Mouse (Mus musculus): ENCODE results near the gene Gpr161. TPM values are rescaled to one million over a fixed set of nuclear protein-coding genes. Genes with fewer than 3 reads are reported as not detected.
"Not testable (repeated sequence)": the region's sequence is repeated elsewhere in the genome, so short reads cannot be mapped to it uniquely, and the experiment has no call there.

Gpr161 gene
- total RNA-seq, 2 experiments from 2014 or later = 4.2 to 5.6 TPM

- no peak for DNase-seq (ENCODE audit: low spot score in 2 of 2)
Observed at GRCm38 (mm10) chr1:165308180-165308579, 12.6 kb downstream of the Gpr161 start.

DNA sequence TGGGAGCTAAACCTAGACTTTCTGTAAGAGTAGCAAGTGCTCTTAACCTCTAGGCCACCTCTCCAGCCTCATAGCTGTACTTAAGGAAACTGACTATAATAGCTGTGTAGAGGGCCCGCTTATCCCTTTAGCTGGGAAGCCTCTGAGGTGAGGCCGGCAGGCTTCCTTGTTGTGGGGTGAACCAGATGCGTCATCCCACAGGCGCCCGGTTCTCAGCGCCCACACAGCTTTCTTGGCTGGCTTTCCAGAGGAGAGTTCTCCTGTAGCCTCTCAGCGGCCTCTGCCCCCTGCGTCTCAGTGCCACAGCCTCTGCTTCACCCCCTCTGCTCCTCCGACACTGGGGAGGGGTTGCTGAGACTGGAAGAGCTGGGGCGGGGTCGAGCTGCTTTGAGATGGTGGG, 20.8 kb downstream of the Gpr161 start:
- DNase-seq (ENCODE audit: low spot score in 2 of 2) = no peak

DNA sequence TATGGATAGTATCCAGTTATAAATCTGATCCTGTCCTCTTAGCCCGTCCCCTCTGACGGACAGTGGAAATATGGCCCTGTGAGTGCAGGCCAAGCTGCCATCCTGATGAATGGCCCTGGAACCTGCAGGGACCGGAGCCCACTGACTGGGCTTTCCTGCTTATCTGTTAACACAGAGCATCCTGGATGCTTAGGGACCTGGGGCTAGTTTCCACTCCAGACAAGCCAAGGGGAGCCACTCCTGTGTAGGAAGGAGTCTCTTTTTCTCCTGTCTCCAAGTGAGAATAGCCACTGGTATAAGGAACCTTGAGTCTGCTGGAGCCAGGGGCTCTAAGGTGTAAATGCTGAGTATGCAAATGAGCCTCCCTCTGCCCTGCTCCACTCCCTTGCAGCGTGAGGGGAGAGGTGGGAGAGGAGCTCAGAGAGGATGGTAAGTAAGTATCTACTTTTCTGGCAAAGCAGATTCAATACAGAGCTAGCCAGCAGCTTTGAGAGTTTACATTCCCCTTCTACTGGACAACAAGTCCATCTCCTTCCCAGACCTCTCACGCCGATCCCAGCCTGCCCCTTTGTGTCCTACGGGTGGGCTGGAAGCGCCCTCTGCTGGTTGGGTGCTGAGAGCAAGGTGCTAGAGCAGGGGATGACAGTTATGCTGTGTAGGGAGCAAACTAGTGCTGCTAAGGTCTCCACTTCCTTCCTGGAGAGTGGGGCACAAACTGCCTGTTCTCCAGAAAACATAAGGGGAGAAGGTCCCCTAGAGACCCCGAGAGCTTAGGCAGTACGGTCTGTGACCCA, 24.7 kb downstream of the Gpr161 start:
- DNase-seq (ENCODE audit: low spot score in 2 of 2) = peak; percentile 44 to 58

- no peak for DNase-seq (ENCODE audit: low spot score in 2 of 2)
Observed at GRCm38 (mm10) chr1:165321393-165321861, 25.8 kb downstream of the Gpr161 start.

DNA sequence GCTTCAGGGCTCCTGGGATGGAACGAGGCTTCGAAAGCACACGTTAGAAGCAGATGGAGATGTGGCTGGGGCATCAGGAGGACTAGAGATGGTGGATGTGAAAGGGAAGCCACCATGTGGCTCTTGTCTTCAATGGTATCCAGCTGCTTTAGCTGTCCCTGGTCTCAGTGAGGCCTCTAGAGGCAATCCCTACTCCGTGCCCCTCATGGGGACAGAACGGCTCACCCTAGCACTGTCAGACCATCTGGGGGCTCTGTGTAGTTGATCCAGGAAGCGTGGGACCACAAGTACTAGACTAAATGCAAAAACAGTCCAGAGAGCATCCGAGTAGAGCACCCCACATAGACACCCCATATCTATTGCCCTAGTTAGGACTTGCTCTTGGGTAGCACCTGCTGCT, 26.3 kb downstream of the Gpr161 start:
- DNase-seq (ENCODE audit: low spot score in 2 of 2) = no peak

- DNase-seq (ENCODE audit: low spot score in 2 of 2) = no peak
Observed at GRCm38 (mm10) chr1:165322934-165323333, 27.3 kb downstream of the Gpr161 start.

- no peak for DNase-seq (ENCODE audit: low spot score in 2 of 2)
Observed at GRCm38 (mm10) chr1:165327370-165327769, 31.8 kb downstream of the Gpr161 start.

DNA sequence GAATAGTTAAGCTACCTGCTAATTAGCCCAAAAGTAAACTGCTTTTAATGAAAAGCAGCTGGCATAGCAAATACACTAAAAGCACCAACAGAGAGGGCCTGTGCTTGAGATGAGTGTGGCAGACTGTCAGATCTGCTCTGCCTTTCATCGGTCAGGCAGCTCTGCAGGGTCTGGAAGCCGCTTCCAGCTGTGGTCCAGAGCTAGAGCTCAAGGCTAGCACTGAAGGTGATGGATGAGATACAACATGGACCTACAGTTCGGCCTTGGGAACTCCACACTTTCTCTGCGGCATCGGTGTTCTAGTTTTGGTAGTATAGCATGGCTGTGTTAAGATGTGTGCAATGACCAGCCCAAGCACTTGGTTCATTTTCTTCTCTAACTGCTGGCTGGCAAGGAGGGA, 32.2 kb downstream of the Gpr161 start:
- no peak for DNase-seq (ENCODE audit: low spot score in 2 of 2)

DNA sequence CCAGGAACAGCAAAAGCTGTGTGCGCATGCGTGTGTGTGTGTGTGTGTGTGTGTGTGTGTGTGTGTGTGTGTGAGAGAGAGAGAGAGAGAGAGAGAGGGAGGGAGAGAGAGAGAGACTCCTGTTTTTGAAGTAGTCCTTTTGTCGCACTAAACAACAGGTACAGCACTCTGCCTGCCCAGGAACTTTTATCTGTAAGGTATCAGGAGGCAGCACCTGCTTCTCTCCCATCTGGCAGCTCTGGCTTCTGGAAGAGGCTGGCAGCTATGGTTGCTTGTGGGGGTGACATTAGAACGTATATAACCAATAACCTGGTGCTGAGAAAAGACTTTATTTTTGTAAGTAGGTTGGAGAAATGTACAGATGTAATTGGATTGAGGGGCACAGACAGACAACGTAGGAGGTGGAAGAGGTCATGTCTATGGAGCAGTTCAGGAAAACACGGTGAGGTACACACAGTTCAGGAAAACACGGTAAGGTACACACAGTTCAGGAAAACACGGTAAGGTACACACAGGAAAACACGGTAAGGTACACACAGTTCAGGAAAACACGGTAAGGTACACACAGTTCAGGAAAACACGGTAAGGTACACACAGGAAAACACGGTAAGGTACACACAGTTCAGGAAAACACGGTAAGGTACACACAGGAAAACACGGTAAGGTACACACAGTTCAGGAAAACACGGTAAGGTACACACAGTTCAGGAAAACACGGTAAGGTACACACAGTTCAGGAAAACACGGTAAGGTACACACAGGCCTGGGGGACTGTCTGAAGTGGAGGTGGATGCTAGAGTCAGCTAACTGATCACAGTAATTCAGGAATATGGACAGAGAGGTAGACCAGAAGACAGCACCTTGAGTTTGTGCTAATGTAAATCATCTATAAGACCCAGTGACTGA, 33.0 kb downstream of the Gpr161 start:
- DNase-seq (ENCODE audit: low spot score in 2 of 2) = not testable (repeated sequence)

DNA sequence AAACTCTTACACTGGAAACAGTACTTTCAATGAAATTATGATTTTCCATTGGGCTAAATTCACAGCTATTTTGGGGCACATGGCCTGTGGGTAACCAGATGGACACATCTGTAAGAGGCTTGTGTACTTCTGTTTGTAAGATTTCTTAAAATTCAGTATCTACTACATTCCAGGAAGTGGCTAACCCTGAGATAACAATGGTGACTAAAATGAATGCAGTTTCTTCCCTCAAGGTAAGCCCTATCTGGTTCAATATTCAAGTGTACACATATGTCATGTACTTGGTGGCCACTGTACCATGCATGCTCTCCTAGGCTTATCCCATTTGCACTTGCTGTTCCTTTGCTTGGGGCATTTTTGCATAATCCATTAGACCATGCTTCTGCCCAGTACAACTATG, 35.3 kb downstream of the Gpr161 start:
- DNase-seq (ENCODE audit: low spot score in 2 of 2) = no peak

- no peak for DNase-seq (ENCODE audit: low spot score in 2 of 2)
Observed at GRCm38 (mm10) chr1:165332797-165333196, 37.2 kb downstream of the Gpr161 start.

DNA sequence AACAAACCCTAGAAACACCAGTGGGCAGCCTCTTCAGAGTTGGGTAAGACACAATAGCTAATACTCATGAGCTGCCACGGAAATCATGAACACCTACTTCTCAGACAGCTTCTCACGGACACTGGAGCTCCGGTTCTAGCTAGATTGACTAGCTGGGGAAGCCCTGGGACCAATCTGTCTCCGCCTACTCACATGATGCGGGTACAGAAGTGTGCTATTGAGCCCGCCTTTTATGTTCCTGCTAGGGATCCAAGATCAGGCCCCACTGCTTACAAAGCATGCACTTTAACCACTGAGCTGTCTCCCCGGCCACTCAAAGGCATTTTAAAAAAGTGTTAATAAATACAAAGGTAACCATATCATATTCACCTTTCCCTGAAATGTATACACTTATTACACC, 46.5 kb downstream of the Gpr161 start:
- no peak for DNase-seq (ENCODE audit: low spot score in 2 of 2)

DNA sequence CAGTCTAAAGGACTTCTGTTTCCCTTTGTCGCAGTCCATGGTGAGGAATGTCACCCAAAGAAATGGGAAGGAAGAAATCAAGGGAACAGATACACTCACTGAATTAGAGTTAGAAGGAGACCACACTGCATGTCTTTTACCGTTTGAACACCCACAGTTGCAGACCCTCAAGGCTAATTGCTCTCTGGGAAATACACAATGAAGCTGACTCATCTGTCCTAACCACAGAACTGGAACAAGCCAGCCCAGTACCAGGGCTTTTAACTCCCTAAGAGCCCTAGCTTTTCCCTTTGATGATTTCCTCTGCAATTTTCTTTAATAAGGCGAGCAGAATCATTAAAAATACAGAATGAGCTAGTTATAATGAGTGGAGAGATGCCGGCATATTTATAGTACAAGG, 48.9 kb downstream of the Gpr161 start:
- no peak for DNase-seq (ENCODE audit: low spot score in 2 of 2)

DNA sequence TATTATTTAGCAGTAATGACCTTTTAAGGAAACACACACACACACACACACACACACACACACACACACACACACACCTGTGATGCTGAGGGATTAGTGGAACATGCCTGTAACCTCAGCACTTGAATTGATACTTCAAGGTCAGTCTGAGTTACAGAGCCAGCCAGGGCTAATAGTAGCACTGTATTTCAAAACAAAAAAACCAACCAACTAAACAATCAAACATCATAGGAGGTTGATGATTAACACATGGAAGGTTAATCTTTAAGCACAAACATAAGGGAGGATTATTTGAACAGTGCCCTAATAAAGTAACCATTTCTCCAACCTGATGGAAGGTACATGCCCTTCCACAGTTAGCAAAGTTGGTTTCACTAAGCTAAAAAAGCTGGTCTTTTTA, 53.0 kb downstream of the Gpr161 start:
- DNase-seq (ENCODE audit: low spot score in 2 of 2) = no peak

- no peak for DNase-seq (ENCODE audit: low spot score in 2 of 2)
Observed at GRCm38 (mm10) chr1:165356347-165356746, 60.8 kb downstream of the Gpr161 start.

DNA sequence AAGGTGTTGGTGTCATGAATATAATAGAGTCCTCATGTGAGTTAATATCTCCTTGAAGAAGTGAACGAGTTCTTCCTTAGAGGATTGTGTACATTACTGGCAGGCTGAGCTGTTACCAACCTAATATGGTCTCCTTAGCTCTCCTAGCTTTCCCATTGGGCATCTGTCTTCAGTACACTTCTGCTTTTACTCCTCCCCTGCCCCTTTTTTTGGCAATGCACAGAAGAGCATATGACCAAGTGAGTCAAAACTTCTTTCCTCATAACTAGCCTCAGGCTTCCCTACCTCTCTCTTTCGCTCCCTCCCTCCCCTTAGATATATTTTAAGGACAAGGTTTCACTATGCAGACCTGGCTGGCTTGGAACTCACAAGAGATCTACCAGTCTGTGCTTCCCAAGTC, 67.7 kb downstream of the Gpr161 start:
- no peak for DNase-seq (ENCODE audit: low spot score in 2 of 2)

GRCm38 (mm10) chr1:165365057-165365456, 69.5 kb downstream of the Gpr161 start:
- no peak for DNase-seq (ENCODE audit: low spot score in 2 of 2)

- no peak for DNase-seq (ENCODE audit: low spot score in 2 of 2)
Observed at GRCm38 (mm10) chr1:165370990-165371389, 75.4 kb downstream of the Gpr161 start.

DNA sequence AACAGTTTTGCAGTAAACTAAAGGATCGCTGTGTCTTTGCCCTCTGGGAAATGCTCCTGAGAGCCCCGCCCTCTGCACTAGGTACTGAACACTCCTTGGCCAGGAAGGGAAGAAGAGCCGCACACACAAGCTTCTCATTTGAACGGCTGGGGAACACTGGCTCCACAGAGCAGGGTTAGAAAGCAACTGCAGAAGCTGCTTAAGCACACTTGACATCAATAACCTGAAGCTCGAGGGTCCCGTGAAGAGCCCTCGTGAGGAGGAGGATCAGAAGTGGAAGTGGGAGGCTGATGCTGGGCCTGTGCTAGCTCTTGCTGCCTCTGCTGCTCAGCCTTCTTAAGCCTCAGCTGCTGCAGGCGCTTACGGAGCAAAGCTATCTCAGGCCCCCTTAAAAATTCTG, 78.2 kb downstream of the Gpr161 start:
- no peak for DNase-seq (ENCODE audit: low spot score in 2 of 2)

Data from adrenal gland, postnatal 4 days (tissue).